Mouse (Mus musculus): ENCODE measurements around the gene Cln5.

DNA sequence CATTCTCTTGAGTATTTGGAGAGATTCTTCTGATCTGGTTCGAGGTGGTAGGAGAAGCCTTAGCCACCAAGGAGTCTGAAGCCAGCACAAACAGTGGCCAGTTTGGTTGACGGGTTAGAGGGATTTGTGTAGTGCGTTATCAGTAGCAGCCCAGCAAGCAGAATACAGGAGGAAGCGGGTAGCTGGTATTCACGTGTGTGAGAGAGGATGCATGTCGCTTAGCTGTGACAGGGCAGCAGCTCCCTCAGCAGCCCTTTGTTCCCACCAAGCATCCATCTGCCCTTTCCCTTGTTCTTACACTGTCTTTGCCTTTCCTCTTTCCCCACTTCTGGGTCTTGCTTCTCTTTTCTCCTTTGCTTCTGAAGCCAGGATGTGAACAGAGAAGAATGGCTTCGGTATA, 5.2 kb downstream of the Cln5 start:
- TF ChIP-seq CTCF (IDR thresholded peaks at IDR 0.05; ENCODE audit: extremely low read depth, insufficient read length, insufficient replicate concordance, low read depth, low read length) (no peak), POLR2A (IDR thresholded peaks at IDR 0.05; ENCODE audit: low read depth, low read length) (no peak)
